Mouse (Mus musculus): ENCODE measurements around the gene Sbf1. TPM values are rescaled to one million over a fixed set of nuclear protein-coding genes. Genes with fewer than 3 reads are reported as not detected.
A peak's percentile ranks its signal among the peaks of the same experiment; 100 is the strongest.

Sbf1 gene
- polyA plus RNA-seq, 1 experiment from 2014 or later, result 49.5 TPM

- WGBS, result 56% methylated on average over 6 of the region's 6 CpGs
- no peak overlapping the region for H3K4me2 ChIP-seq (ENCODE audit: low read depth, low read length)
- no peak overlapping the region for H3K27ac ChIP-seq (ENCODE audit: low read length)
- no peaks in the 10 kb centered on the region for H3K9me3 ChIP-seq (replicated peaks; ENCODE audit: control insufficient read depth, low read length)
- no peak for ATAC-seq (ENCODE audit: insufficient read depth, low FRiP score)
- no peak overlapping the region for H3K4me3 ChIP-seq (replicated peaks; ENCODE audit: low read length)
- no peaks in the 10 kb centered on the region for H3K27me3 ChIP-seq (ENCODE audit: control insufficient read depth, insufficient read depth, low read length)
- H3K9ac ChIP-seq (ENCODE audit: low read length), result peak overlapping the region; percentile 33; the same call in 1 of the 2 replicates
- 0 out of 2 replicates have a peak, but pooled peaks cover 9% of the 10 kb centered on the region for H3K36me3 ChIP-seq (ENCODE audit: control insufficient read depth, insufficient read depth, low read length)
- H3K4me1 ChIP-seq (ENCODE audit: control insufficient read depth, insufficient read depth, low read length), result peaks cover 21% of the 10 kb centered on the region
Measured at GRCm38 (mm10) chr15:89309962-89310498, 5.1 kb downstream of the Sbf1 start.

GRCm38 (mm10) chr15:89308406-89309139 lies 6.5 kb downstream of the Sbf1 start:
- peak; percentile 30; the same call in 1 of the 2 replicates for ATAC-seq (ENCODE audit: insufficient read depth, low FRiP score)
- 81% methylated on average over 7 of the region's 7 CpGs for WGBS
- Histone ChIP-seq H3K27me3 (ENCODE audit: control insufficient read depth, insufficient read depth, low read length) (no peaks in the 10 kb centered on the region), H3K4me2 (ENCODE audit: low read depth, low read length) (no peak overlapping the region), H3K4me1 (ENCODE audit: control insufficient read depth, insufficient read depth, low read length) (peaks cover 14% of the 10 kb centered on the region), H3K36me3 (ENCODE audit: control insufficient read depth, insufficient read depth, low read length) (peaks cover 18% of the 10 kb centered on the region; the same call in 1 of the 2 replicates), H3K27ac (ENCODE audit: low read length) (no peak overlapping the region), H3K9ac (ENCODE audit: low read length) (no peak overlapping the region), H3K9me3 (replicated peaks; ENCODE audit: control insufficient read depth, low read length) (no peaks in the 10 kb centered on the region), H3K4me3 (replicated peaks; ENCODE audit: low read length) (no peak overlapping the region)

GRCm38 (mm10) chr15:89307461-89307860 lies 7.7 kb downstream of the Sbf1 start:
- H3K9me3 ChIP-seq (replicated peaks; ENCODE audit: control insufficient read depth, low read length), result no peaks in the 10 kb centered on the region
- H3K36me3 ChIP-seq (ENCODE audit: control insufficient read depth, insufficient read depth, low read length), result peaks cover 25% of the 10 kb centered on the region
- 89% methylated on average over 13 of the region's 13 CpGs for WGBS
- no peak overlapping the region for H3K27ac ChIP-seq (ENCODE audit: low read length)
- peaks cover 7% of the 10 kb centered on the region; the same call in 1 of the 2 replicates for H3K4me1 ChIP-seq (ENCODE audit: control insufficient read depth, insufficient read depth, low read length)
- no peak overlapping the region for H3K9ac ChIP-seq (ENCODE audit: low read length)
- H3K4me2 ChIP-seq (ENCODE audit: low read depth, low read length), result no peak overlapping the region
- H3K4me3 ChIP-seq (replicated peaks; ENCODE audit: low read length), result no peak overlapping the region
- no peak for ATAC-seq (ENCODE audit: insufficient read depth, low FRiP score)
- no peaks in the 10 kb centered on the region for H3K27me3 ChIP-seq (ENCODE audit: control insufficient read depth, insufficient read depth, low read length)

GRCm38 (mm10) chr15:89305966-89306365 lies 9.1 kb downstream of the Sbf1 start:
- H3K9me3 ChIP-seq (replicated peaks; ENCODE audit: control insufficient read depth, low read length), result no peaks in the 10 kb centered on the region
- peaks cover 34% of the 10 kb centered on the region for H3K36me3 ChIP-seq (ENCODE audit: control insufficient read depth, insufficient read depth, low read length)
- 89% methylated on average over 1 of the region's 1 CpGs for WGBS
- no peaks in the 10 kb centered on the region for H3K27me3 ChIP-seq (ENCODE audit: control insufficient read depth, insufficient read depth, low read length)
- H3K4me3 ChIP-seq (replicated peaks; ENCODE audit: low read length), result no peak overlapping the region
- no peak overlapping the region for H3K4me2 ChIP-seq (ENCODE audit: low read depth, low read length)
- no peak overlapping the region for H3K9ac ChIP-seq (ENCODE audit: low read length)
- peaks cover 7% of the 10 kb centered on the region; the same call in 1 of the 2 replicates for H3K4me1 ChIP-seq (ENCODE audit: control insufficient read depth, insufficient read depth, low read length)
- H3K27ac ChIP-seq (ENCODE audit: low read length), result no peak overlapping the region
- ATAC-seq (ENCODE audit: insufficient read depth, low FRiP score), result no peak

- 0 out of 2 replicates have a peak, but pooled peaks cover 7% of the 10 kb centered on the region for H3K4me1 ChIP-seq (ENCODE audit: control insufficient read depth, insufficient read depth, low read length)
- H3K9ac ChIP-seq (ENCODE audit: low read length), result no peak overlapping the region
- no peak overlapping the region for H3K4me3 ChIP-seq (replicated peaks; ENCODE audit: low read length)
- no peak for ATAC-seq (ENCODE audit: insufficient read depth, low FRiP score)
- no peaks in the 10 kb centered on the region for H3K9me3 ChIP-seq (replicated peaks; ENCODE audit: control insufficient read depth, low read length)
- no peak overlapping the region for H3K27ac ChIP-seq (ENCODE audit: low read length)
- 94% methylated on average over 8 of the region's 8 CpGs for WGBS
- no peaks in the 10 kb centered on the region for H3K27me3 ChIP-seq (ENCODE audit: control insufficient read depth, insufficient read depth, low read length)
- no peak overlapping the region for H3K4me2 ChIP-seq (ENCODE audit: low read depth, low read length)
- peaks cover 49% of the 10 kb centered on the region for H3K36me3 ChIP-seq (ENCODE audit: control insufficient read depth, insufficient read depth, low read length)
Measured at GRCm38 (mm10) chr15:89300600-89300999, 14.5 kb downstream of the Sbf1 start.

GRCm38 (mm10) chr15:89300180-89300579 lies 14.9 kb downstream of the Sbf1 start:
- no peak for ATAC-seq (ENCODE audit: insufficient read depth, low FRiP score)
- no peaks in the 10 kb centered on the region for H3K27me3 ChIP-seq (ENCODE audit: control insufficient read depth, insufficient read depth, low read length)
- no peak overlapping the region for H3K9ac ChIP-seq (ENCODE audit: low read length)
- H3K4me1 ChIP-seq (ENCODE audit: control insufficient read depth, insufficient read depth, low read length), result 0 out of 2 replicates have a peak, but pooled peaks cover 7% of the 10 kb centered on the region
- H3K36me3 ChIP-seq (ENCODE audit: control insufficient read depth, insufficient read depth, low read length), result peaks cover 45% of the 10 kb centered on the region
- H3K27ac ChIP-seq (ENCODE audit: low read length), result no peak overlapping the region
- no peak overlapping the region for H3K4me3 ChIP-seq (replicated peaks; ENCODE audit: low read length)
- H3K4me2 ChIP-seq (ENCODE audit: low read depth, low read length), result no peak overlapping the region
- WGBS, result 88% methylated on average over 13 of the region's 13 CpGs
- H3K9me3 ChIP-seq (replicated peaks; ENCODE audit: control insufficient read depth, low read length), result no peaks in the 10 kb centered on the region

- 0 out of 2 replicates have a peak, but pooled peaks cover 7% of the 10 kb centered on the region for H3K4me1 ChIP-seq (ENCODE audit: control insufficient read depth, insufficient read depth, low read length)
- no peaks in the 10 kb centered on the region for H3K27me3 ChIP-seq (ENCODE audit: control insufficient read depth, insufficient read depth, low read length)
- no peak overlapping the region for H3K9ac ChIP-seq (ENCODE audit: low read length)
- no peak for ATAC-seq (ENCODE audit: insufficient read depth, low FRiP score)
- peaks cover 42% of the 10 kb centered on the region for H3K36me3 ChIP-seq (ENCODE audit: control insufficient read depth, insufficient read depth, low read length)
- no peaks in the 10 kb centered on the region for H3K9me3 ChIP-seq (replicated peaks; ENCODE audit: control insufficient read depth, low read length)
- H3K4me2 ChIP-seq (ENCODE audit: low read depth, low read length), result no peak overlapping the region
- no peak overlapping the region for H3K27ac ChIP-seq (ENCODE audit: low read length)
- 97% methylated on average over 2 of the region's 2 CpGs for WGBS
- H3K4me3 ChIP-seq (replicated peaks; ENCODE audit: low read length), result no peak overlapping the region
Measured at GRCm38 (mm10) chr15:89297695-89298094, 17.4 kb downstream of the Sbf1 start.

- Histone ChIP-seq H3K27me3 (ENCODE audit: control insufficient read depth, insufficient read depth, low read length) (no peaks in the 10 kb centered on the region), H3K9ac (ENCODE audit: low read length) (no peak overlapping the region), H3K4me1 (ENCODE audit: control insufficient read depth, insufficient read depth, low read length) (0 out of 2 replicates have a peak, but pooled peaks cover 7% of the 10 kb centered on the region), H3K9me3 (replicated peaks; ENCODE audit: control insufficient read depth, low read length) (no peaks in the 10 kb centered on the region), H3K4me3 (replicated peaks; ENCODE audit: low read length) (no peak overlapping the region), H3K4me2 (ENCODE audit: low read depth, low read length) (no peak overlapping the region), H3K27ac (ENCODE audit: low read length) (no peak overlapping the region; the same call in 1 of the 2 replicates), H3K36me3 (ENCODE audit: control insufficient read depth, insufficient read depth, low read length) (peaks cover 42% of the 10 kb centered on the region)
- ATAC-seq (ENCODE audit: insufficient read depth, low FRiP score), result peak; percentile 52; the same call in 1 of the 2 replicates
- 33% methylated on average over 1 of the region's 1 CpGs for WGBS
Measured at GRCm38 (mm10) chr15:89296465-89296864, 18.6 kb downstream of the Sbf1 start.

GRCm38 (mm10) chr15:89295580-89296165 lies 19.4 kb downstream of the Sbf1 start:
- no peak overlapping the region for H3K4me3 ChIP-seq (replicated peaks; ENCODE audit: low read length)
- peaks cover 41% of the 10 kb centered on the region for H3K36me3 ChIP-seq (ENCODE audit: control insufficient read depth, insufficient read depth, low read length)
- H3K4me1 ChIP-seq (ENCODE audit: control insufficient read depth, insufficient read depth, low read length), result 0 out of 2 replicates have a peak, but pooled peaks cover 7% of the 10 kb centered on the region
- H3K9ac ChIP-seq (ENCODE audit: low read length), result no peak overlapping the region
- H3K27ac ChIP-seq (ENCODE audit: low read length), result no peak overlapping the region
- H3K9me3 ChIP-seq (replicated peaks; ENCODE audit: control insufficient read depth, low read length), result no peaks in the 10 kb centered on the region
- no peak overlapping the region for H3K4me2 ChIP-seq (ENCODE audit: low read depth, low read length)
- WGBS, result 82% methylated on average over 8 of the region's 8 CpGs
- no peaks in the 10 kb centered on the region for H3K27me3 ChIP-seq (ENCODE audit: control insufficient read depth, insufficient read depth, low read length)
- no peak for ATAC-seq (ENCODE audit: insufficient read depth, low FRiP score)
